Comparison of ENCODE assay signal across 8 mouse cellular contexts in the genomic region with DNA sequence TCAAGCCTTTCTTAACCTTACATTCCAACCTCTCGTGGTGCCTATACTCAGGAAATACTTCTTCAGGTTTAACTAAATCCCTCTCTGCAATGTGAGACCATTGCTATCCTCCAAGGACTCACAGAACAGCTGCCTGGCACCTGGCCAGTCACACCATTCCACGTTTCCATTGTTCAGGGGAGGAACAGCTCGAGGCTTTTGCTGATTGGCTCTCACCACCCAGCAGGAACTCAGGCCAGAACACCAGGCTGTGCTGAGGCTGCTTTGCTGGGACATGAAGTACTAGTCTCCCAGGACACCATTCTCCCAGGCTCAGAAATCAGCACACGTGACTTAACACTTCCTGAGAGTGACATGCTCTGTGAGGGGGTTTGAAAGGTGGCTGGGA.
A peak's percentile ranks its signal among the peaks of the same experiment; 100 is the strongest.
DNase-seq lines count a peak whose midpoint lies in the region; ATAC-seq and TF ChIP-seq lines count a peak whose summit lies in the region.

No protein-coding gene starts in this region.

- H3K27ac ChIP-seq in midbrain, embryonic 10.5 days (replicated peaks) = peak overlapping the region; percentile 53
- H3K27ac ChIP-seq in midbrain, embryonic 11.5 days (ENCODE audit: low read depth, low read length) = no peak overlapping the region; the same call in 1 of the 2 replicates
- H3K27ac ChIP-seq in embryonic fibroblast, embryonic 13.5 days (ENCODE audit: insufficient read depth, low read length) = peak overlapping the region; percentile 63
- peak overlapping the region; percentile 41 for H3K27ac ChIP-seq in kidney, embryonic 15.5 days

- no peaks in the 10 kb centered on the region for H3K36me3 ChIP-seq in midbrain, embryonic 10.5 days
- H3K36me3 ChIP-seq in midbrain, embryonic 11.5 days (ENCODE audit: control insufficient read depth, insufficient read depth, low read length) = no peaks in the 10 kb centered on the region
- no peaks in the 10 kb centered on the region for H3K36me3 ChIP-seq in kidney, embryonic 15.5 days

- no peaks in the 10 kb centered on the region; the same call in 1 of the 2 replicates for H3K27me3 ChIP-seq in midbrain, embryonic 10.5 days (ENCODE audit: low read depth, poor library complexity, severe bottlenecking)
- H3K27me3 ChIP-seq in midbrain, embryonic 11.5 days (ENCODE audit: control insufficient read depth, insufficient read depth, low read length) = no peaks in the 10 kb centered on the region
- no peaks in the 10 kb centered on the region for H3K27me3 ChIP-seq in kidney, embryonic 15.5 days

- TF ChIP-seq CTCF in embryonic fibroblast, embryonic 13.5 days (IDR thresholded peaks at IDR 0.05; ENCODE audit: borderline replicate concordance, insufficient read depth, low read length) = no peak

- peaks cover 6% of the 10 kb centered on the region for H3K4me1 ChIP-seq in midbrain, embryonic 10.5 days
- H3K4me1 ChIP-seq in midbrain, embryonic 11.5 days (ENCODE audit: control insufficient read depth, insufficient read depth, low read length) = no peaks in the 10 kb centered on the region
- H3K4me1 ChIP-seq in embryonic fibroblast, embryonic 13.5 days (ENCODE audit: control insufficient read depth, insufficient read depth, low read length) = peaks cover 4% of the 10 kb centered on the region; the same call in 1 of the 2 replicates
- peaks cover 7% of the 10 kb centered on the region for H3K4me1 ChIP-seq in kidney, embryonic 15.5 days

- 36% methylated on average over 4 of the region's 4 CpGs for WGBS in midbrain, embryonic 10.5 days
- 20% methylated on average over 4 of the region's 4 CpGs for WGBS in midbrain, embryonic 11.5 days
- WGBS in kidney, embryonic 15.5 days = 19% methylated on average over 4 of the region's 4 CpGs

- H3K9ac ChIP-seq in midbrain, embryonic 11.5 days (ENCODE audit: low read length) = no peak overlapping the region
- H3K9ac ChIP-seq in kidney, embryonic 15.5 days = no peak overlapping the region

- DNase-seq in midbrain, embryonic 10.5 days (ENCODE audit: low spot score) = no peak
- DNase-seq in midbrain, embryonic 11.5 days (ENCODE audit: low spot score, missing footprints) = no peak
- peak; percentile 67 for DNase-seq in heart, adult 8-10 months (ENCODE audit: low spot score)
- DNase-seq in lung, adult 18-20 months = peak; percentile 37 to 62
- DNase-seq in ovary, postnatal 36 days (ENCODE audit: low spot score) = peak; percentile 43

- no peak for TF ChIP-seq POLR2A in embryonic fibroblast, embryonic 13.5 days (IDR thresholded peaks at IDR 0.05; ENCODE audit: low read depth, low read length)

- ATAC-seq in midbrain, embryonic 11.5 days (ENCODE audit: low FRiP score) = no peak
- peak; percentile 64; the same call in 1 of the 2 replicates for ATAC-seq in kidney, embryonic 15.5 days (replicated peaks; ENCODE audit: low FRiP score)
- no peak for ATAC-seq in megakaryocyte-erythroid progenitor cell, adult 5-6 weeks (replicated peaks; ENCODE audit: low FRiP score, low TSS enrichment, poor library complexity, severe bottlenecking)

- H3K4me3 ChIP-seq in midbrain, embryonic 10.5 days = no peak overlapping the region
- no peak overlapping the region for H3K4me3 ChIP-seq in midbrain, embryonic 11.5 days (ENCODE audit: low read depth, low read length)
- no peak overlapping the region for H3K4me3 ChIP-seq in embryonic fibroblast, embryonic 13.5 days (ENCODE audit: insufficient read depth, low read length)
- no peak overlapping the region for H3K4me3 ChIP-seq in kidney, embryonic 15.5 days (replicated peaks)

- no peak overlapping the region for H3K4me2 ChIP-seq in midbrain, embryonic 11.5 days
- H3K4me2 ChIP-seq in kidney, embryonic 15.5 days = no peak overlapping the region

- no peaks in the 10 kb centered on the region for H3K9me3 ChIP-seq in midbrain, embryonic 10.5 days (replicated peaks)
- H3K9me3 ChIP-seq in midbrain, embryonic 11.5 days (ENCODE audit: control insufficient read depth, low read length) = no peaks in the 10 kb centered on the region
- H3K9me3 ChIP-seq in kidney, embryonic 15.5 days (replicated peaks) = no peaks in the 10 kb centered on the region

Comparison
In these comparisons a context has a peak if more than half of its experiments do, and no peak if none do; other contexts are left out.
1. DNase-seq: peak in heart, adult 8-10 months (single experiment), lung, adult 18-20 months (2 of 2) and ovary, postnatal 36 days (single experiment); none in midbrain, embryonic 10.5 days (single experiment) and midbrain, embryonic 11.5 days (single experiment).